Mouse (Mus musculus): Measurements from ENCODE around the gene Gm10715. TPM values are rescaled to one million over a fixed set of nuclear protein-coding genes. Genes with fewer than 3 reads are reported as not detected.

Gene Gm10715
- polyA plus RNA-seq (2017; shearing (Covaris generic)): 1 to 10 TPM in 1 of 2 experiments, under 1 TPM in 1; 0.48 to 1.7 TPM

DNA sequence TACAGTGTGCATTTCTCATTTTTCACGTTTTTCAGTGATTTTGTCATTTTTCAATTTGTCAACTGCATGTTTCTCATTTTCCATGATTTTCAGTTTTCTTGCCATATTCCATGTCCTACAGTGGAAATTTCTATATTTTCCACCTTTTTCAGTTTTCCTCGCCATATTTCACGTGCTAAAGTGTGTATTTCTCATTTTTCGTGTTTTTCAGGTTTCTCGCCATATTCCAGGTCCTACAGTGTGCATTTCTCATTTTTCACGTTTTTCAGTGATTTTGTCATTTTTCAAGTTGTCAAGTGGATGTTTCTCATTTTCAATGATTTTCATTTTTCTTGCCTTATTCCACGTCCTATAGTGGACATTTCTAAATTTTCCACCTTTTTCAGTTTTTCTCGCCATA, at the start of gene Gm10715:
TSS of gene Gm10715 (plus strand) at position 301 of the 400 bp plus-strand sequence.

DNA sequence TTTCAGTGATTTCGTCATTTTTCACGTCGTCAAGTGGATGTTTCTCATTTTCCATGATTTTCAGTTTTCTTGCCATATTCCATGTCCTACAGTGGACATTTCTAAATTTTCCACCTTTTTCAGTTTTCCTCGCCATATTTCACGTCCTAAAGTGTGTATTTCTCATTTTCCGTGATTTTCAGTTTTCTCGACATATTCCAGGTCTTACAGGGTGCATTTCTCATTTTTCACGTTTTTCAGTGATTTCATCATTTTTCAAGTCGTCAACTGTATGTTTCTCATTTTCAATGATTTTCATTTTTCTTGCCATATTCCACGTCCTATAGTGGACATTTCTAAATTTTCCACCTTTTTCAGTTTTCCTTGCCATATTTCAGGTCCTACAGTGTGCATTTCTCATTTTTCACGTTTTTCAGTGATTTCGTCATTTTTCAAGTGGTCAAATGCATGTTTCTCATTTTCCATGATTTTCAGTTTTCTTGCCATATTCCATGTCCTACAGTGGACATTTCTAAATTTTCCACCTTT, 36.2 kb upstream of the Gm10715 start, which contains the start of gene Gm10722:
TSS of gene Gm10722 (plus strand) at position 478 of the 528 bp plus-strand sequence.

DNA sequence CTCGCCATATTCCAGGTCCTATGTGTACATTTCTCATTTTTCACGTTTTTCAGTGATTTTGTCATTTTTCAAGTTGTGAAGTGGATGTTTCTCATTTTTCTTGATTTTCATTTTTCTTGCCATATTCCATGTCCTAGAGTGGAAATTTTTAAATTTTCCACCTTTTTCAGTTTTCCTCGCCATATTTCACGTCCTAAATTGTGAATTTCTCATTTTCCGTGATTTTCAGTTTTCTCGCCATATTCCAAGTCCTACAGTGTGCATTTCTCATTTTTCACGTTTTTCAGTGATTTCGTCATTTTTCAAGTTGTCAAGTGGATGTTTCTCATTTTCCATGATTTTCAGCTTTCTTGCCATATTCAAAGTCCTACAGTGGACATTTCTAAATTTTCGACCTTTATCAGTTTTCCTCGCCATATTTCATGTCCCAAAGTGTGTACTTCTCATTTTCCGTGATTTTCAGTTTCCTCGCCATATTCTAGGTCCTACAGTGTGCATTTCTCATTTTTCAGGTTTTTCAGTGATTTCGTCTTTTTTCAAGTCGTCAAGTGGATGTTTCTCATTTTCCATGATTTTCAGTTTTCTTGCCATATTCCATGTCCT, 33.8 kb upstream of the Gm10715 start, which contains the start of gene Gm11168:
TSS of gene Gm11168 (plus strand) at position 553 of the 603 bp plus-strand sequence.

DNA sequence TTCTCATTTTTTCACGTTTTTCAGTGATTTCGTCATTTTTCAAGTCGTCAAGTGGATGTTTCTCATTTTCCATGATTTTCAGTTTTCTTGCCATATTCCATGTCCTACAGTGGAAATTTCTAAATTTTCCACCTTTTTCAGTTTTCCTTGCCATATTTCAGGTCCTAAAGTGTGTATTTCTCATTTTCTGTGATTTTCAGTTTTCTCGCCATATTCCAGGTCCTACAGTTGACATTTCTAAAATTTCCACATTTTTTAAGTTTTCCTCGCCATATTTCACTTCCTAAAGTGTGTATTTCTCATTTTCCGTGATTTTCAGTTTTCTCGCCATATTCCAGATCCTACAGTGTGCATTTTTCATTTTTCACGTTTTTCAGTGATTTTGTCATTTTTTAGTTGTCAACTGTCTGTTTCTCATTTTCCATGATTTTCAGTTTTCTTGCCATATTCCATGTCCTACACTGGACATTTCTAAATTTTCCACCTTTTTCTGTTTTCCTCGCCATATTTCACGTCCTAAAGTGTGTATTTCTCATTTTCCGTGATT, 23.9 kb upstream of the Gm10715 start, which contains the start of gene Gm10721:
TSS of gene Gm10721 (plus strand) at position 408 of the 547 bp plus-strand sequence.

DNA sequence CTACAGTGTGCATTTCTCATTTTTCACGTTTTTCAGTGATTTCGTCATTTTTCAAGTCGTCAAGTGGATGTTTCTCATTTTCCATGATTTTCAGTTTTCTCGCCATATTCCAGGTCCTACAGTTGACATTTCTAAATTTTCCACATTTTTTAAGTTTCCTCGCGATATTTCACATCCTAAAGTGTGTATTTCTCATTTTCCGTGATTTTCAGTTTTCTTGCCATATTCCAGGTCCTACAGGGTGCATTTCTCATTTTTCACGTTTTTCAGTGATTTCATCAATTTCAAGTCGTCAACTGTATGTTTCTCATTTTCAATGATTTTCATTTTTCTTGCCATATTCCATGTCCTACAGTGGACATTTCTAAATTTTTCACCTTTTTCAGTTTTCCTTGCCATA, 21.3 kb upstream of the Gm10715 start, which contains the start of gene Gm10720:
TSS of gene Gm10720 (plus strand) at position 301 of the 400 bp plus-strand sequence.

DNA sequence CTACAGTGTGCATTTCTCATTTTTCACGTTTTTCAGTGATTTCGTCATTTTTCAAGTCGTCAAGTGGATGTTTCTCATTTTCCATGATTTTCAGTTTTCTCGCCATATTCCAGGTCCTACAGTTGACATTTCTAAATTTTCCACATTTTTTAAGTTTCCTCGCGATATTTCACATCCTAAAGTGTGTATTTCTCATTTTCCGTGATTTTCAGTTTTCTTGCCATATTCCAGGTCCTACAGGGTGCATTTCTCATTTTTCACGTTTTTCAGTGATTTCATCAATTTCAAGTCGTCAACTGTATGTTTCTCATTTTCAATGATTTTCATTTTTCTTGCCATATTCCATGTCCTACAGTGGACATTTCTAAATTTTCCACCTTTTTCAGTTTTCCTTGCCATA, 19.6 kb upstream of the Gm10715 start, which contains the start of gene Gm10719:
TSS of gene Gm10719 (plus strand) at position 301 of the 400 bp plus-strand sequence.

DNA sequence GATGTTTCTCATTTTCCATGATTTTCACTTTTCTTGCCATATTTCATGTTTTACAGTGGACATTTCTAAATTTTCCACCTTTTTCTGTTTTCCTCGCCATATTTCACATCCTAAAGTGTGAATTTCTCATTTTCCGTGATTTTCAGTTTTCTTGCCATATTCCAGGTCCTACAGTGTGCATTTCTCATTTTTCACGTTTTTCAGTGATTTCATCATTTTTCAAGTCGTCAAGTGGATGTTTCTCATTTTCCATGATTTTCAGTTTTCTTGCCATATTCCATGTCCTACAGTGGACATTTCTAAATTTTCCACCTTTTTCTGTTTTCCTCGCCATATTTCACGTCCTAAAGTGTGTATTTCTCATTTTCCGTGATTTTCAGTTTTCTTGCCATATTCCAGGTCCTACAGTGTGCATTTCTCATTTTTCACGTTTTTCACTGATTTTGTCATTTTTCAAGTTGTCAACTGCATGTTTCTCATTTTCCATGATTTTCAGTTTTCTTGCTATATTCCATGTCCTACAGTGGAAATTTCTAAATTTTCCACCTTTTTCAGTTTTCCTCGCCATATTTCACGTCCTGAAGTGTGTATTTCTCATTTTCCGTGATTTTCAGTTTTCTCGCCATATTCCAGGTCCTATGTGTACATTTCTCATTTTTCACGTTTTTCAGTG, 13.2 kb upstream of the Gm10715 start, which contains the start of gene Gm10718:
TSS of gene Gm10718 (plus strand) at position 236 of the 673 bp plus-strand sequence.

DNA sequence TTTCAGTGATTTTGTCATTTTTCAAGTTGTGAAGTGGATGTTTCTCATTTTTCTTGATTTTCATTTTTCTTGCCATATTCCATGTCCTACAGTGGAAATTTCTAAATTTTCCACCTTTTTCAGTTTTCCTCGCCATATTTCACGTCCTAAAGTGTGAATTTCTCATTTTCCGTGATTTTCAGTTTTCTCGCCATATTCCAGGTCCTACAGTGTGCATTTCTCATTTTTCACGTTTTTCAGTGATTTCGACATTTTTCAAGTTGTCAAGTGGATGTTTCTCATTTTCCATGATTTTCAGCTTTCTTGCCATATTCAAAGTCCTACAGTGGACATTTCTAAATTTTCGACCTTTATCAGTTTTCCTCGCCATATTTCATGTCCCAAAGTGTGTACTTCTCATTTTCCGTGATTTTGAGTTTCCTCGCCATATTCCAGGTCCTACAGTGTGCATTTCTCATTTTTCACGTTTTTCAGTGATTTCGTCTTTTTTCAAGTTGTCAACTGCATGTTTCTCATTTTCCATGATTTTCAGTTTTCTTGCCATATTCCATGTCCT, 11.7 kb upstream of the Gm10715 start, which contains the start of gene Gm10717:
TSS of gene Gm10717 (plus strand) at position 506 of the 556 bp plus-strand sequence.

DNA sequence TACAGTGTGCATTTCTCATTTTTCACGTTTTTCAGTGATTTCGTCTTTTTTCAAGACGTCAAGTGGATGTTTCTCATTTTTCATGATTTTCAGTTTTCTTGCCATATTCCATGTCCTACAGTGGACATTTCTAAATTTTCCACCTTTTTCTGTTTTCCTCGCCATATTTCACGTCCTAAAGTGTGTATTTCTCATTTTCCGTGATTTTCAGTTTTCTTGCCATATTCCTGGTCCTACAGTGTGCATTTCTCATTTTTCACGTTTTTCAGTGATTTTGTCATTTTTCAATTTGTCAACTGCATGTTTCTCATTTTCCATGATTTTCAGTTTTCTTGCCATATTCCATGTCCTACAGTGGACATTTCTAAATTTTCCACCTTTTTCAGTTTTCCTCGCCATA, 2.4 kb upstream of the Gm10715 start, which contains the start of gene Gm17535:
TSS of gene Gm17535 (plus strand) at position 301 of the 400 bp plus-strand sequence.

Other genes starting within 250 kb of the Gm10715 start
- gene Gm10722, start 36.0 kb upstream of the Gm10715 start, polyA plus RNA-seq (2017; shearing (Covaris generic)): 1 to 10 TPM; 1.7 to 6.8 TPM
- gene Gm11168, start 33.5 kb upstream of the Gm10715 start, polyA plus RNA-seq (2017; shearing (Covaris generic)): 10 to 100 TPM in 1 of 2 experiments, 1 to 10 TPM in 1; 9.2 to 34.6 TPM
- gene Gm10721, start 23.7 kb upstream of the Gm10715 start, polyA plus RNA-seq (2017; shearing (Covaris generic)): 1 to 10 TPM; 1.0 to 1.8 TPM
- 1 to 10 TPM in 1 of 2 experiments, under 1 TPM in 1; 0.66 to 3.4 TPM for gene Gm10720, start 21.2 kb upstream of the Gm10715 start, polyA plus RNA-seq (2017; shearing (Covaris generic))
- gene Gm10719, start 19.5 kb upstream of the Gm10715 start, polyA plus RNA-seq (2017; shearing (Covaris generic)): 10 to 100 TPM in 1 of 2 experiments, 1 to 10 TPM in 1; 9.2 to 30.3 TPM
- gene Gm10718, start 13.3 kb upstream of the Gm10715 start, polyA plus RNA-seq (2017; shearing (Covaris generic)): 10 to 100 TPM in 1 of 2 experiments, 1 to 10 TPM in 1; 7.5 to 24.1 TPM
- gene Gm10717, start 11.5 kb upstream of the Gm10715 start, polyA plus RNA-seq (2017; shearing (Covaris generic)): 10 to 100 TPM; 24.9 to 85.2 TPM
- gene Gm17535, start 2.3 kb upstream of the Gm10715 start, polyA plus RNA-seq (2017; shearing (Covaris generic)): 1 to 10 TPM; 1.5 to 2.8 TPM